Mouse (Mus musculus) kidney, embryonic 15.5 days (tissue): ENCODE data around the gene Hoxc11. TPM values are rescaled to one million over a fixed set of nuclear protein-coding genes. Genes with fewer than 3 reads are reported as not detected.
A peak's percentile ranks its signal among the peaks of the same experiment; 100 is the strongest.

Source experiments
- ATAC-seq: fragments of 200-750 bp; cut with Nextera tagmentation; replicated peaks from 2 replicates; pipeline ENCODE4 v1.8.0; 2017; ENCODE audit warnings: moderate TSS enrichment; ENCODE audit not compliant: low FRiP score
- H3K27ac ChIP-seq: fragments of 300-500 bp; sonication (generic); 2 replicates; pipeline ENCODE4 v1.5.1; 2015; ENCODE audit warnings: mild to moderate bottlenecking, inconsistent platforms
- H3K27me3 ChIP-seq: fragments of 300-500 bp; sonication (generic); 2 replicates; pipeline ENCODE4 v1.6.1; 2015; ENCODE audit warnings: inconsistent platforms
- H3K36me3 ChIP-seq: fragments of 300-500 bp; sonication (generic); 2 replicates; pipeline ENCODE4 v1.6.1; 2015; ENCODE audit warnings: inconsistent platforms
- H3K4me1 ChIP-seq: fragments of 300-500 bp; sonication (generic); 2 replicates; pipeline ENCODE4 v1.6.1; 2015; ENCODE audit warnings: inconsistent platforms
- H3K4me2 ChIP-seq: fragments of 300-500 bp; sonication (generic); 2 replicates; pipeline ENCODE4 v1.6.1; 2015; ENCODE audit warnings: moderate library complexity, mild to moderate bottlenecking, inconsistent platforms
- H3K4me3 ChIP-seq: fragments of 300-500 bp; sonication (generic); replicated peaks from 2 replicates; pipeline ENCODE4 v1.5.1; 2015; ENCODE audit warnings: mild to moderate bottlenecking, inconsistent platforms
- H3K9ac ChIP-seq: fragments of 300-500 bp; sonication (generic); 2 replicates; pipeline ENCODE4 v1.6.1; 2015; ENCODE audit warnings: mild to moderate bottlenecking, inconsistent platforms
- H3K9me3 ChIP-seq: fragments of 300-500 bp; sonication (generic); replicated peaks from 2 replicates; pipeline ENCODE4 v1.6.1; 2016; ENCODE audit warnings: inconsistent platforms
- WGBS: fragments of 180-500 bp; shearing (Covaris S2); methylation state at CpG from one replicate; pipeline ENCODE4 v1.1.7; 2015; ENCODE audit warnings: mixed read lengths; 5-methylcytosine and 5-hydroxymethylcytosine counted together
- polyA plus RNA-seq: library from polyadenylated mRNA; unstranded; fragments of >200 nt; fragmentation: Nextera tagmentation; extraction: Ambion mirVana; gene quantifications from 2 replicates; pipeline ENCODE4 v1.2.1, GENCODE M21; 2015

Gene Hoxc11
- polyA plus RNA-seq, 1 experiment from 2014 or later: 1.7 TPM

GRCm38 (mm10) chr15:102956906-102957305, 2.7 kb downstream of the Hoxc11 start:
- Histone ChIP-seq H3K4me3 (peak overlapping the region; percentile 59), H3K4me1 (peaks cover 73% of the 10 kb centered on the region), H3K9me3 (no peaks in the 10 kb centered on the region), H3K27ac (peak overlapping the region; percentile 93), H3K27me3 (peaks cover 73% of the 10 kb centered on the region), H3K9ac (no peak overlapping the region), H3K36me3 (no peaks in the 10 kb centered on the region), H3K4me2 (peak overlapping the region; percentile 78)
- WGBS: 8% methylated on average over 12 of the region's 12 CpGs
- ATAC-seq: peak; percentile 15; the same call in 1 of the 2 replicates

GRCm38 (mm10) chr15:102959663-102960191, 5.5 kb downstream of the Hoxc11 start:
- no peaks in the 10 kb centered on the region for H3K9me3 ChIP-seq
- ATAC-seq: peak; percentile 47
- H3K27ac ChIP-seq: peak overlapping the region; percentile 96
- H3K9ac ChIP-seq: peak overlapping the region; percentile 49
- 1% methylated on average over 13 of the region's 13 CpGs for WGBS
- H3K4me1 ChIP-seq: peaks cover 72% of the 10 kb centered on the region
- H3K36me3 ChIP-seq: no peaks in the 10 kb centered on the region
- H3K27me3 ChIP-seq: peaks cover 61% of the 10 kb centered on the region
- peak overlapping the region; percentile 64 for H3K4me2 ChIP-seq
- H3K4me3 ChIP-seq: peak overlapping the region; percentile 34

- ATAC-seq: no peak
- Histone ChIP-seq H3K27me3 (peaks cover 70% of the 10 kb centered on the region), H3K27ac (peak overlapping the region; percentile 96), H3K4me3 (peak overlapping the region; percentile 32), H3K9ac (peak overlapping the region; percentile 35), H3K4me2 (peak overlapping the region; percentile 64), H3K9me3 (no peaks in the 10 kb centered on the region), H3K4me1 (peaks cover 65% of the 10 kb centered on the region), H3K36me3 (no peaks in the 10 kb centered on the region)
- 6% methylated on average over 6 of the region's 6 CpGs for WGBS
These were observed 7.5 kb downstream of the Hoxc11 start for GRCm38 (mm10) chr15:102961728-102962127.

GRCm38 (mm10) chr15:102962492-102962891, 8.3 kb downstream of the Hoxc11 start:
- 6% methylated on average over 13 of the region's 13 CpGs for WGBS
- H3K36me3 ChIP-seq: no peaks in the 10 kb centered on the region
- peak overlapping the region; percentile 77 for H3K4me2 ChIP-seq
- peak overlapping the region; percentile 65 for H3K4me3 ChIP-seq
- H3K4me1 ChIP-seq: peaks cover 64% of the 10 kb centered on the region
- ATAC-seq: no peak
- peak overlapping the region; percentile 92 for H3K27ac ChIP-seq
- peak overlapping the region; percentile 63 for H3K9ac ChIP-seq
- peaks cover 70% of the 10 kb centered on the region for H3K27me3 ChIP-seq
- H3K9me3 ChIP-seq: no peaks in the 10 kb centered on the region

- peak overlapping the region; percentile 63 for H3K9ac ChIP-seq
- 8% methylated on average over 8 of the region's 8 CpGs for WGBS
- peak overlapping the region; percentile 65 for H3K4me3 ChIP-seq
- no peaks in the 10 kb centered on the region for H3K36me3 ChIP-seq
- peaks cover 58% of the 10 kb centered on the region for H3K4me1 ChIP-seq
- H3K9me3 ChIP-seq: no peaks in the 10 kb centered on the region
- H3K27me3 ChIP-seq: peaks cover 67% of the 10 kb centered on the region
- peak overlapping the region; percentile 77 for H3K4me2 ChIP-seq
- H3K27ac ChIP-seq: peak overlapping the region; percentile 92
- ATAC-seq: no peak
These were observed 9.0 kb downstream of the Hoxc11 start for GRCm38 (mm10) chr15:102963259-102963658.

- H3K27ac ChIP-seq: peak overlapping the region; percentile 92
- peaks cover 66% of the 10 kb centered on the region for H3K27me3 ChIP-seq
- peak overlapping the region; percentile 63 for H3K9ac ChIP-seq
- H3K9me3 ChIP-seq: no peaks in the 10 kb centered on the region
- 2% methylated on average over 28 of the region's 28 CpGs for WGBS
- 0 out of 2 replicates have a peak, but pooled peaks have one; percentile 38 for ATAC-seq
- no peaks in the 10 kb centered on the region for H3K36me3 ChIP-seq
- H3K4me3 ChIP-seq: peak overlapping the region; percentile 65
- H3K4me2 ChIP-seq: peak overlapping the region; percentile 77
- peaks cover 55% of the 10 kb centered on the region for H3K4me1 ChIP-seq
These were observed 9.7 kb downstream of the Hoxc11 start for GRCm38 (mm10) chr15:102963671-102964640.

GRCm38 (mm10) chr15:102965003-102965891, 11.0 kb downstream of the Hoxc11 start:
- no peaks in the 10 kb centered on the region for H3K36me3 ChIP-seq
- peaks cover 55% of the 10 kb centered on the region for H3K4me1 ChIP-seq
- peak overlapping the region; percentile 92 for H3K27ac ChIP-seq
- 5% methylated on average over 26 of the region's 26 CpGs for WGBS
- H3K4me2 ChIP-seq: peak overlapping the region; percentile 77
- no peak for ATAC-seq
- peak overlapping the region; percentile 63 for H3K9ac ChIP-seq
- peaks cover 64% of the 10 kb centered on the region for H3K27me3 ChIP-seq
- H3K4me3 ChIP-seq: peak overlapping the region; percentile 65
- H3K9me3 ChIP-seq: no peaks in the 10 kb centered on the region

GRCm38 (mm10) chr15:102965892-102966775, 11.9 kb downstream of the Hoxc11 start:
- H3K4me1 ChIP-seq: peaks cover 56% of the 10 kb centered on the region
- H3K9me3 ChIP-seq: no peaks in the 10 kb centered on the region
- peaks cover 67% of the 10 kb centered on the region for H3K27me3 ChIP-seq
- H3K36me3 ChIP-seq: no peaks in the 10 kb centered on the region
- peak overlapping the region; percentile 77 for H3K4me2 ChIP-seq
- H3K9ac ChIP-seq: peak overlapping the region; percentile 78
- ATAC-seq: peak; percentile 84
- peak overlapping the region; percentile 92 for H3K27ac ChIP-seq
- 2% methylated on average over 29 of the region's 30 CpGs for WGBS
- H3K4me3 ChIP-seq: peak overlapping the region; percentile 65

GRCm38 (mm10) chr15:102966776-102967311, 12.6 kb downstream of the Hoxc11 start, which contains the start of gene Hoxc10:
Hoxc10 (plus strand) TSS chr15:102966796.
- Histone ChIP-seq H3K9me3 (no peaks in the 10 kb centered on the region), H3K36me3 (no peaks in the 10 kb centered on the region), H3K4me3 (peak within 1 kb of the TSS; percentile 65), H3K4me2 (peak within 1 kb of the TSS; percentile 77), H3K27ac (peak within 1 kb of the TSS; percentile 92), H3K9ac (peak within 1 kb of the TSS; percentile 78), H3K4me1 (peaks cover 56% of the 10 kb centered on the region), H3K27me3 (peaks cover 67% of the 10 kb centered on the region)
- WGBS: under 1% methylated on average over 27 of the region's 27 CpGs
- peak; percentile 40 for ATAC-seq

- Histone ChIP-seq H3K9me3 (no peaks in the 10 kb centered on the region), H3K27me3 (peaks cover 70% of the 10 kb centered on the region), H3K4me2 (peak within 1 kb of the TSS; percentile 77), H3K27ac (peak within 1 kb of the TSS; percentile 92), H3K36me3 (no peaks in the 10 kb centered on the region), H3K4me1 (peaks cover 60% of the 10 kb centered on the region), H3K4me3 (peak within 1 kb of the TSS; percentile 65), H3K9ac (peak within 1 kb of the TSS; percentile 78)
- ATAC-seq: no peak
- WGBS: 3% methylated on average over 12 of the region's 12 CpGs
These were observed 13.0 kb downstream of the Hoxc11 start, which contains the start of gene Hoxc5 for GRCm38 (mm10) chr15:102967312-102967510. Hoxc5 (plus strand) TSS chr15:102967443.
